Comparison of ENCODE assay signal across 8 mouse cellular contexts in the genomic region with DNA sequence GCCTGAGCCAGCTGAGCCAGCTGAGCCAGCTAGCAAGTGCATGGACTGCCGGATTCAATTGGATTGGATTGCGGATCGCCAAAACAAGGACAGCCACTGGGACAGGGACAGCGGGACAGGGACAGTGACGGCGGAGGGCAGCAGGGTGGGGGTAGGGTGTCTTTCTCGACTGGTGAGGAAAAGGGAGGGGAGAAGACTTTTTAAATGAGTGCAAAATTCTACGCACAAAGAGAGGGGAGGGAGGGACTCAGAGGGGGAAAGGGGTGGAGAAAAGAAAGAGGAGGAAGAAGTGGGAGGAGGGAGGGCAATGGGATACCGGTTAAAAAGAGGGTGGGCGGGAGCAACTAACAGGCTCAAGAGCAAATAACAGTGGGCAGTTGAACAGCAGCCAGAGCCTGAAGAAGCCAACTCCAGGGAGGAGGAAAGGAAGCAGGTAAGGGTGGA.
DNase-seq lines count a peak whose midpoint lies in the region; ATAC-seq lines count a peak whose summit lies in the region.

No protein-coding gene starts in this region.

- no peak overlapping the region for H3K27ac ChIP-seq in hindbrain, embryonic 14.5 days

- no peaks in the 10 kb centered on the region for H3K27me3 ChIP-seq in hindbrain, embryonic 14.5 days (ENCODE audit: control insufficient read depth, insufficient read depth, low read length)

- ATAC-seq in common myeloid progenitor, adult 5-6 weeks (replicated peaks; ENCODE audit: low read depth, poor library complexity, severe bottlenecking), result 0 out of 2 replicates have a peak, but pooled peaks have one; percentile 18
- peak; percentile 37; the same call in 1 of the 2 replicates for ATAC-seq in hindbrain, embryonic 14.5 days (ENCODE audit: low FRiP score)

- 0% methylated on average over 10 of the region's 10 CpGs for WGBS in hindbrain, embryonic 14.5 days

- peak overlapping the region; percentile 49 for H3K4me2 ChIP-seq in hindbrain, embryonic 14.5 days (replicated peaks)

- H3K9ac ChIP-seq in hindbrain, embryonic 14.5 days, result peak overlapping the region; percentile 28

- no peaks in the 10 kb centered on the region for H3K9me3 ChIP-seq in hindbrain, embryonic 14.5 days (ENCODE audit: control insufficient read depth, low read length)

- H3K4me3 ChIP-seq in hindbrain, embryonic 14.5 days (replicated peaks; ENCODE audit: low read length), result peak overlapping the region; percentile 15

- DNase-seq in adrenal gland, postnatal 10 days, result peak; percentile 25
- no peak for DNase-seq in adrenal gland, postnatal 4 days (ENCODE audit: low spot score in 2 of 2)
- no peak for DNase-seq in hindbrain, embryonic 14.5 days (ENCODE audit: low spot score)
- DNase-seq in lung, postnatal 36 days, result peak; percentile 49
- no peak for DNase-seq in ovary, postnatal 10 days (ENCODE audit: low spot score)
- no peak for DNase-seq in natural killer cell, adult 2 months (ENCODE audit: low spot score in 2 of 2)
- no peak for DNase-seq in spleen, adult 18-20 months

- H3K36me3 ChIP-seq in hindbrain, embryonic 14.5 days (replicated peaks; ENCODE audit: control insufficient read depth, insufficient read depth), result no peaks in the 10 kb centered on the region

- H3K4me1 ChIP-seq in hindbrain, embryonic 14.5 days (replicated peaks; ENCODE audit: control insufficient read depth, insufficient read depth, low read length), result no peaks in the 10 kb centered on the region; the same call in 1 of the 2 replicates

Comparison
In these comparisons a context has a peak if more than half of its experiments do, and no peak if none do; other contexts are left out.
1. DNase-seq: peak in adrenal gland, postnatal 10 days (single experiment) and lung, postnatal 36 days (single experiment); none in adrenal gland, postnatal 4 days (0 of 2), hindbrain, embryonic 14.5 days (single experiment), ovary, postnatal 10 days (single experiment), natural killer cell, adult 2 months (0 of 2) and spleen, adult 18-20 months (0 of 2).